Mouse (Mus musculus): Measurements from ENCODE around the gene Prmt2.

DNA sequence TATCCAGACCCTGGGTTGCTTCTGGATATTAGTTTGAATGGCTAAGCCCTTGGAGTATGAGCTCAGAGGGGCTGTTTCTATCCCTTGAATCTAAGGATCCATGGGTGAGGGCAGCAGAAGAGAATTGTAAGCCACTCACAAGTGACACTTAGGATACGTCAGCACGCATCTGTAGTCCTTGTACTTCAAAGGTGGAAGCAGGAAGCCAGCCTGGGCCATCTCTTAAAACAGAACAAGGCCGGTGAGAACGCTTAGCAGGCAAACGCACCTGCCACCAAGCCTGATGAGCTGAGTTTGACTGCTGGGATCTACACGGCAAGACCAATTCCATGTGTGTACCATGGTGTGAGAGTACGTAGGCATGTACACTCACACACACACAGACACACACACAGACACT, 19.6 kb upstream of the Prmt2 start:
- TF ChIP-seq EP300 (IDR thresholded peaks at IDR 0.05; ENCODE audit: low read depth) (no peak), CTCF (IDR thresholded peaks at IDR 0.05; ENCODE audit: low read depth) (no peak)

Measured in heart, postnatal 0 days (tissue).